Mouse (Mus musculus): Measurements from ENCODE around the gene Mob3c. TPM values are rescaled to one million over a fixed set of nuclear protein-coding genes. Genes with fewer than 3 reads are reported as not detected.

Gene Mob3c
- polyA plus RNA-seq, 1 experiment from 2014 or later, result 4.4 TPM

DNA sequence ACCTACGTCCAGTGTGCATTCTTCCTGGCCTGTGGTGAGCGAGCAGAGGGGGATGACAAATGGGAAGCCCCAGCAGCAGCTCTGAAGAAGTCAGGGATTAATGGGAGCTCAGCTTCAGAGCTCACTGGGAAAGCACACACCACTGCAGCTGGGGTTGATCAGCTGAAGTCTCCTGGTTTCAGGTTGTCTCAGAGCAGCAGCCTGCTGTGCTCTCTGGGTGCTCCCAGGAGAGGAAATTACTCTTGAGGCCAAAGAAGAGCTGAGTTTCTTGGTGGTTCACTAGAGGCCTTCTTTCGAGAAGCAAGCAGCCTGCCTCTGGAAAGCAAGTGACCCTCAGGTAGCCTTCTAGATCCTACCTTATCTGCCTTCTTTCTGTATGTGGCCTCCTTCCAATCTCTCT is 6.9 kb upstream of the Mob3c start:
- H3K36me3 ChIP-seq, result peaks cover 18% of the 10 kb centered on the region; the same call in 1 of the 2 replicates
- 65% methylated on average over 3 of the region's 3 CpGs for WGBS
- no peak overlapping the region for H3K27ac ChIP-seq (replicated peaks)
- H3K4me3 ChIP-seq, result no peak overlapping the region
- H3K27me3 ChIP-seq (ENCODE audit: low read depth, poor library complexity, severe bottlenecking), result no peaks in the 10 kb centered on the region
- no peak for DNase-seq (ENCODE audit: low spot score)
- no peaks in the 10 kb centered on the region for H3K9me3 ChIP-seq (replicated peaks)
- H3K4me1 ChIP-seq, result 0 out of 2 replicates have a peak, but pooled peaks cover 6% of the 10 kb centered on the region

DNA sequence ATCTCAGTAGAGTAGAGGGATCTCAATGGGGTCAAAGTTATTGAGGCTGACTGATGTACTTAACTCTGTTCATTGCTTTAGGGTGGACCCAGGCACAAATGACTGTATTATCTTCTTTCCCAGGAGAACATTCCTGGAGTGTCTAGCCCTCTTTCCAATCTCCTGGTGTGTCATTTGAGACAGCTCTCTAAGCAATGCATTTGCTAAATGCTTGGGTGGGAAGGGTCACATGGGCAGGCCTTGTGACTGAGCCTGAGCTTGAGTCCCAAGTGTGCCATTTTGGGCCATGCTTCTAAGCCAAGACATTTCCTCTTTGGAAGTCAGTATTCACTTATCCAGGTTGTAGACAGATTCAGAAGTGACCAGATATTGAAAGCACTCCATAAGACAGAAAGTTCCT is 6.5 kb upstream of the Mob3c start:
- no peaks in the 10 kb centered on the region for H3K9me3 ChIP-seq (replicated peaks)
- no peak overlapping the region for H3K4me3 ChIP-seq
- no peak for DNase-seq (ENCODE audit: low spot score)
- 0 out of 2 replicates have a peak, but pooled peaks cover 6% of the 10 kb centered on the region for H3K4me1 ChIP-seq
- H3K27me3 ChIP-seq (ENCODE audit: low read depth, poor library complexity, severe bottlenecking), result peaks cover 1% of the 10 kb centered on the region; the same call in 1 of the 2 replicates
- no peak overlapping the region for H3K27ac ChIP-seq (replicated peaks)
- peaks cover 13% of the 10 kb centered on the region; the same call in 1 of the 2 replicates for H3K36me3 ChIP-seq

DNA sequence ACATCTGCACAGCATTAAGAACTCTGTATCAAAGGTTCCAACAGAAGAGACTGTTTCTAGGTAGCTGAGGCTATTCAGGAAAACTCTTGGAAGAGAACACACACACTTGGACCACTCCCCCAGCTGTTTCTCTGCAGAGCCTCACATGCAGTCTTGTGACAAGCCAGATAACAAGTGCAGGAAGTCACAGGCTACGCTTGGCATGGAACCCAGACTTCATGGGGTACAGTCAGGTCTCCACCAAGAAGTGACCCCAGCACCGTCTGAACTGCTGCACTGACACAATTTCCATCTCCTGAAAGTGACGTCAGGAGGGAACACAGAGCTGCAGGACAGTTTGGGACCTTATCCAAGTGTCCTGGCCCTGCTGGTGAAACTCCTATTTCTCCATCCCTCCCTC is 6.0 kb upstream of the Mob3c start:
- no peak overlapping the region for H3K27ac ChIP-seq (replicated peaks)
- WGBS, result 79% methylated on average over 3 of the region's 3 CpGs
- no peak overlapping the region for H3K4me3 ChIP-seq
- H3K9me3 ChIP-seq (replicated peaks), result no peaks in the 10 kb centered on the region
- H3K4me1 ChIP-seq, result 0 out of 2 replicates have a peak, but pooled peaks cover 6% of the 10 kb centered on the region
- peaks cover 6% of the 10 kb centered on the region for H3K27me3 ChIP-seq (ENCODE audit: low read depth, poor library complexity, severe bottlenecking)
- no peak for DNase-seq (ENCODE audit: low spot score)
- H3K36me3 ChIP-seq, result peaks cover 12% of the 10 kb centered on the region; the same call in 1 of the 2 replicates

DNA sequence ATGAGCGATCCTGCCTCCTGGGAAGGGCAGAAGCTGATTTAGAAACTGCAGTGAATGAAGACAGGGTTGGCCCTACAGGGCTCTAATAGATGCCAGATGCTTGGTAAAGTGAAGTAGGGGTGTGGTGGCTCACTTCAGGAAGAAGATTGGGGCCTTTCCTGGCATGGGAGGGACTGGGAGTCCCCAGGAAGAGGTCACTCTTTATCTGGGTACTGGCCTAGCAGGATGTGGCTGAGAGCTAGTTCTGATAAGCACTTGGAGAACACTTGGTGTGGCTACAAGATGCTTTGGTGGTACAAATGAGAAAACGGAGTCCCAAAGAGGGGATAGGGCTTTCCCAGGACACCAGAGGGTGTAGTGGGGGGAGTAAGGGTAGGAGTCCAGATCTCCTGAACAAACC is 3.7 kb upstream of the Mob3c start:
- Histone ChIP-seq H3K4me1 (peaks cover 27% of the 10 kb centered on the region), H3K27me3 (ENCODE audit: low read depth, poor library complexity, severe bottlenecking) (peaks cover 13% of the 10 kb centered on the region), H3K36me3 (peaks cover 12% of the 10 kb centered on the region; the same call in 1 of the 2 replicates), H3K9me3 (replicated peaks) (no peaks in the 10 kb centered on the region), H3K27ac (replicated peaks) (no peak overlapping the region), H3K4me3 (no peak overlapping the region)
- no peak for DNase-seq (ENCODE audit: low spot score)
- WGBS, result 66% methylated on average over 2 of the region's 2 CpGs

DNA sequence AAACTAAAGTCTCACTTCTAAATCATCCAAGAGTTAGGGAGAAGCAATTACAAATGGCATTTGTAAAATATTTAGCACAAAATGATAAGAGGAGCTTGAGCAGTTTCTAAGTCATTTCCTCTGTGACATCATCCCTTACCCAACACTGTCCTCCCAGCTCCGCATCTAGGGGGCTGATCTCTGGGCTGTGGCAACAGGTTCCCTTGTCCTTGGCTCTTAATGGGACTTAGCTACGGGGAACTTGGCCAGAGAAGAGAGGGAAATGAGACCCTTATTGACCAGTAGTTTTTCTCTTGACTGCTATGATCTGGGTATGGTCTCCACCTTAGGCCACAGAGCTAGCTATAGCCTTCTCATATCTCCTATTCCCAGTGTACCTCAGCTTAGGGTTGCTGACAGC is 2.6 kb upstream of the Mob3c start:
- H3K27ac ChIP-seq (replicated peaks), result no peak overlapping the region
- H3K4me1 ChIP-seq, result peaks cover 25% of the 10 kb centered on the region
- 82% methylated on average over 2 of the region's 2 CpGs for WGBS
- peaks cover 24% of the 10 kb centered on the region for H3K27me3 ChIP-seq (ENCODE audit: low read depth, poor library complexity, severe bottlenecking)
- no peak for DNase-seq (ENCODE audit: low spot score)
- no peaks in the 10 kb centered on the region for H3K9me3 ChIP-seq (replicated peaks)
- H3K4me3 ChIP-seq, result no peak overlapping the region
- peaks cover 4% of the 10 kb centered on the region; the same call in 1 of the 2 replicates for H3K36me3 ChIP-seq

DNA sequence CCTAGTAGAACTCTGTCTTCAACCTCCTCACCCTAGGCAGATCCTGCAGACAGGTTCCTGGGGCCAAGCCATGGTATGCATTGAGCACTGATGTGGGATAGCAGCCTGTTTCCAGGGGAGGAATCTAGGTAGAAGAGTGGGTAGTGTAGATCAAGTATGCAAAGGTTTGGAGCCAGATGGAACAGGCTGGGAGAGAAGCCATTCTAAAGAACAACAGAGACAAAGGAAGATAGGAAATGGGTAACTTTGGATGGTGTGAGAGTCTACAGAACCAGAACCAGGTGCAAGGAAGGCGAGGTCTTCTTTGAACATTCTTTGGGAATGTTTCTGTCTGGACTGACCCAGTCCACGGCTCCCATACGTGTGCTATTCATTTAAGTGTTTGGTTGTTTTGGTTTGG is 826 bp upstream of the Mob3c start:
- H3K36me3 ChIP-seq, result peaks cover 8% of the 10 kb centered on the region
- H3K27me3 ChIP-seq (ENCODE audit: low read depth, poor library complexity, severe bottlenecking), result peaks cover 27% of the 10 kb centered on the region
- peaks cover 25% of the 10 kb centered on the region for H3K4me1 ChIP-seq
- H3K9me3 ChIP-seq (replicated peaks), result no peaks in the 10 kb centered on the region
- H3K4me3 ChIP-seq, result peak overlapping the region; percentile 86
- no peak for DNase-seq (ENCODE audit: low spot score)
- 74% methylated on average over 3 of the region's 3 CpGs for WGBS
- no peak overlapping the region for H3K27ac ChIP-seq (replicated peaks)

DNA sequence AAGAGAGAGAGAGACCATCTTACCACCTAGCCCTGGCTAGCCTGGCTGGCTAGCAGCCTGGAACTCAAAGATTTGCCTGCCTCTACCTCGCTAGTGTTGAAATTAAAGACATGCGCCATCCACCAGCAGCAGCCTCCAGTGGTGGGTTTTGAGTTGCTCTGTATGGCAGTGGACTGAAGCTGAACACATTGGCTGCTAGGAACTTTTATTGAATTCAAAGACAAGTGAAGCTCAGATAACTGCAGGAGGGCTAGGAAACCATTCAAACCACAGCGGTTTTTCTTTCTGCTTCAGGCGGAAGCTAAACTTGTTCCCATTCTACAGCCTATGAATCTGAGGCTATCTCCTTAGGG is 381 bp upstream of the Mob3c start:
- peaks cover 25% of the 10 kb centered on the region for H3K4me1 ChIP-seq
- no peak for DNase-seq (ENCODE audit: low spot score)
- peaks cover 8% of the 10 kb centered on the region for H3K36me3 ChIP-seq
- no peaks in the 10 kb centered on the region for H3K9me3 ChIP-seq (replicated peaks)
- peaks cover 27% of the 10 kb centered on the region for H3K27me3 ChIP-seq (ENCODE audit: low read depth, poor library complexity, severe bottlenecking)
- peak overlapping the region; percentile 86 for H3K4me3 ChIP-seq
- H3K27ac ChIP-seq (replicated peaks), result peak overlapping the region; percentile 89
- WGBS, result 9% methylated on average over 4 of the region's 4 CpGs

DNA sequence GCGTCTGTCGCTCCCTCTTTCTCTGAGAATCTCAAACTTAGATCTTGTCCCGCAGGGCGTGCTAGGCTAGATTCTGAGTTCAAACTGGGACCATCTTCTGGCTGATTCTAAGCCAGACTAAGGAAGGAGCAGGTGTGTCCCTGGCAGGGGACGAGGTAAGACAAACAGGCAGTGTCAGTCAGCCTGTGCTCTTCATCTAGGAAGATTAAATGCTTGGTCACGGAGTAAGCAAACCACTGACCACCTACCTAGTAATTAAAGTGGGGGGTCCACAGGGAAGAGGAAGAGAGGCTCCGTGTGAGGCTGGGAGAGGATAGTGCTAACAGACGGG is 645 bp downstream of the Mob3c start:
- DNase-seq (ENCODE audit: low spot score), result no peak
- Histone ChIP-seq H3K36me3 (peaks cover 5% of the 10 kb centered on the region; the same call in 1 of the 2 replicates), H3K4me3 (peak overlapping the region; percentile 86), H3K27ac (replicated peaks) (peak overlapping the region; percentile 89), H3K4me1 (peaks cover 25% of the 10 kb centered on the region), H3K9me3 (replicated peaks) (no peaks in the 10 kb centered on the region), H3K27me3 (ENCODE audit: low read depth, poor library complexity, severe bottlenecking) (peaks cover 27% of the 10 kb centered on the region)
- 6% methylated on average over 8 of the region's 8 CpGs for WGBS

DNA sequence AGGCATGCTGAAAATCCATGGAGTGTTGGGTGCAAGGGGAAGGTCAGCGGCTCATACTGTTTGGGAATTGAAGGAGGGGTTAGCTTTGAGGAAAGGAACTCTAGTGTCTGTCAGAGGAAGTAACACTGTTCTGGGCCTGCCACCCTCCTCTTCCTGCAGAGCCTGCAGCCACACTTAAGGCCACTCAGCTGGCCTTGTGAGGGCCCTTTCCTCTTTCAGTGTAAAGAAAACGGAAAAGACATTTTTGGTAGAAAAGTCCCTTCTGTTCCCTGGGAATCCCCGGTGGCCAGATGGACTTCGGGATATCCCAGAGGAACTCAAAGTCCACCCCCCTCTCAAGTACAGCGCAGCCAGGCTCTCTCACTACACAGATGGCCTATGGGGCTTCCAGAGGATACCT is 2.6 kb downstream of the Mob3c start:
- peaks cover 27% of the 10 kb centered on the region for H3K27me3 ChIP-seq (ENCODE audit: low read depth, poor library complexity, severe bottlenecking)
- H3K4me3 ChIP-seq, result no peak overlapping the region
- 78% methylated on average over 5 of the region's 5 CpGs for WGBS
- DNase-seq (ENCODE audit: low spot score), result no peak
- H3K4me1 ChIP-seq, result peaks cover 25% of the 10 kb centered on the region
- H3K9me3 ChIP-seq (replicated peaks), result no peaks in the 10 kb centered on the region
- no peak overlapping the region for H3K27ac ChIP-seq (replicated peaks)
- peaks cover 8% of the 10 kb centered on the region; the same call in 1 of the 2 replicates for H3K36me3 ChIP-seq

DNA sequence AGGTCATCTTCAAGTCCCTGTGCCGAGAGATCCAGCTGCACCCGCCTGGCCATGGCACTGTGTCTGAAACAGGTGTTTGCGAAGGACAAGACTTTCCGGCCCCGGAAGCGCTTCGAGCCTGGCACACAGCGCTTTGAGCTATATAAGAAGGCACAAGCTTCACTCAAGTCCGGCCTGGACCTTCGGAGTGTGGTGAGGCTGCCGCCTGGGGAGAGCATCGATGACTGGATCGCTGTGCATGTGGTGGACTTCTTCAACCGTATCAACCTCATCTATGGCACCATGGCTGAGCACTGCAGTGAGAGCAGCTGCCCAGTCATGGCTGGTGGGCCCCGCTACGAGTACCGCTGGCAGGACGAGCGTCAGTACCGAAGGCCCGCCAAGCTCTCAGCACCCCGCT is 3.3 kb downstream of the Mob3c start:
- H3K27ac ChIP-seq (replicated peaks), result no peak overlapping the region
- peaks cover 27% of the 10 kb centered on the region for H3K27me3 ChIP-seq (ENCODE audit: low read depth, poor library complexity, severe bottlenecking)
- no peak for DNase-seq (ENCODE audit: low spot score)
- H3K9me3 ChIP-seq (replicated peaks), result no peaks in the 10 kb centered on the region
- no peak overlapping the region for H3K4me3 ChIP-seq
- H3K4me1 ChIP-seq, result peaks cover 25% of the 10 kb centered on the region
- peaks cover 8% of the 10 kb centered on the region; the same call in 1 of the 2 replicates for H3K36me3 ChIP-seq
- WGBS, result 95% methylated on average over 22 of the region's 22 CpGs

DNA sequence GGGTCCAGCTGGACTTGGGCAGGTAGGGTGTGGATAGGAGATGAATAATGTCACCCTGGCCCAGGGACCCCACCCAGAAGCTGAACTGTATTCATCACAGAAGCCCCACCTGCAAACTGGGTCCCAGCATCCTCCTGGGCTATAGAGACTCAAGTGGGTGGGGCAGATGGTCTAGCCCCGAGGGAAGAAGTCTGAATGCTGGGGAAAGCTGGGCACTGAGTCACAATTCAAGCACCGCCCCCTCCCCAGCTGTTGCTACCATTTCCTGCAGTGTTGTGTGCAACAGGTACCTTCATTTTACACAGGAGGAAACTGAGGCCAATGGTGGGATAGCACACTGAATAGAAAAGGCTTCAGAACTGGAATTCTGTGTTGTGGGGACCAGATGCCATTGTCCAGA is 4.1 kb downstream of the Mob3c start:
- H3K4me3 ChIP-seq, result no peak overlapping the region
- peaks cover 25% of the 10 kb centered on the region for H3K4me1 ChIP-seq
- peaks cover 20% of the 10 kb centered on the region for H3K27me3 ChIP-seq (ENCODE audit: low read depth, poor library complexity, severe bottlenecking)
- 66% methylated on average over 2 of the region's 2 CpGs for WGBS
- no peak for DNase-seq (ENCODE audit: low spot score)
- no peak overlapping the region for H3K27ac ChIP-seq (replicated peaks)
- no peaks in the 10 kb centered on the region for H3K9me3 ChIP-seq (replicated peaks)
- H3K36me3 ChIP-seq, result peaks cover 8% of the 10 kb centered on the region; the same call in 1 of the 2 replicates

DNA sequence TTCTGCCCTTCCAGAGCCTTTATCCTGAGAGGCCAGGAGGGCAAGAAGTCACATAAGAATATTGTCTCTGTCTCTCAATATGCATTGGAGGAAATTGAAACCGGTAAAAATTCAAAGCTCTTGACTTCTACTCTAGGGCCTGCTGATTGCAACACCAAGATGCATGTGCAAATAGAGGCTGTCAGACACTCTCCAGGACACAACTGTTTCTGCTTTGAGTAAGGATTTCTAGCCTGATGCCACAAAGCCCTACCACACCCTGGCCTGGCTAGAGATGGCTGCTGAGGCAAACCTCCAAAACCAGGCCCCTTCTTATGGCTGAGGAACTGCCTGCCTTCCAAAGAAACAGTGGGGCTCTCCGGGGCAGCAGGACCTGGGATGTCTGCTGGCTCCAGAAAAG is 7.7 kb downstream of the Mob3c start:
- Histone ChIP-seq H3K4me1 (peaks cover 24% of the 10 kb centered on the region), H3K27ac (replicated peaks) (no peak overlapping the region), H3K4me3 (no peak overlapping the region), H3K9me3 (replicated peaks) (no peaks in the 10 kb centered on the region), H3K36me3 (peaks cover 8% of the 10 kb centered on the region; the same call in 1 of the 2 replicates), H3K27me3 (ENCODE audit: low read depth, poor library complexity, severe bottlenecking) (no peaks in the 10 kb centered on the region)
- WGBS, result 76% methylated on average over 2 of the region's 2 CpGs
- no peak for DNase-seq (ENCODE audit: low spot score)

DNA sequence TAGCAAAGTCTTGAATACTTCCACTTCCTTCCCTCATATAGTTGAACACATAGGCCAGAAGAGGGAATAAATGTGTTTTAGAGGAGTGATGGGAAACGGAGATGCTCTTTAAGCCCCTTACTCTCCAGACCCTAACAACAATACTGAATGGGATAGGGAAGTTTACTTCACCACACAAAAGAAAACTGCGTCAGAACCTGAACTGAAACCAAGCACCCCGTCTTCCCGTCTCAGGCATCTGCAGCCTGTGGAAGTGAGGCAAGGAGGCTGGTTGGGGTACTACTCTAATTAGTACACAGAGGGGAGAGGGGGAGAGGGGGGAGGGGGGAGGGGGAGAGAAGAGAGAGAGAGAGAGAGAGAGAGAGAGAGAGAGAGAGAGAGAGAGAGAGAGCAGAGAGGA is 10.3 kb downstream of the Mob3c start:
- H3K4me3 ChIP-seq, result peak overlapping the region; percentile 68
- H3K27me3 ChIP-seq (ENCODE audit: low read depth, poor library complexity, severe bottlenecking), result no peaks in the 10 kb centered on the region
- H3K4me1 ChIP-seq, result peaks cover 24% of the 10 kb centered on the region
- 79% methylated on average over 4 of the region's 4 CpGs for WGBS
- no peak for DNase-seq (ENCODE audit: low spot score)
- H3K27ac ChIP-seq (replicated peaks), result peak overlapping the region; percentile 83
- H3K36me3 ChIP-seq, result peaks cover 10% of the 10 kb centered on the region; the same call in 1 of the 2 replicates
- no peaks in the 10 kb centered on the region for H3K9me3 ChIP-seq (replicated peaks)
